Mouse (Mus musculus): ENCODE data around the gene Mfsd6.

DNA sequence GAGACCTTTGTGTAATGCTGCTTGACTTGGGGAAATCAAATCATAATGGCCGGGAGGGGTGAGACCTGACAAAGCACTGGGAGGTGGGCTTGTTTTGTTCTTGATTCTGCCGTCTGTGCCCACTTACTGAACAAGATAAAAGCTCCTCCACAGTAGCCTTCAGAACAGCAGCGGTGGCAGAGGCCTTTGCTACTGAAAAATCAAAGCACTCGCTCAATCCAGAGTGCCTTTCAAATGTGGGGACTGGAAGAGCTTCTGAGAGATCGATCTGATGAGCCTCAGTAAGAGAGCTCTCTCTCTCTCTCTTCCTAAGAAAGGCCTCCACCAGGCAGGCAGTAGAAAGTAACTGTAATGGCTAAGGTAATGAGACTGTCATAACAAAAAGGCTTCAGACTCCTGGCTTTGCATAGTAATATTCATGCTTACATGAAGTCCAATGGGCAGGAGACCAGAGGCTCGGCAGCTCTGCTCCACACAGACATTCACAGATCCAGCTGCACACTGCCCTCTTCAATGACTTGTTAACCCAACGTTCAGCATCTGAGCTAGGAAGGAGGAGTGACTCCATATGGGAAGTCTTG lies 58.4 kb downstream of the Mfsd6 start:
- TF ChIP-seq POLR2A (IDR thresholded peaks at IDR 0.05; ENCODE audit: extremely low read depth, insufficient read depth, low read length) = no peak
- TF ChIP-seq CTCF (IDR thresholded peaks at IDR 0.05; ENCODE audit: low read depth, low read length) = no peak

Measured in liver, adult 2 months (tissue).